Mouse (Mus musculus): ENCODE results near the gene Pcmt1.
A peak's percentile ranks its signal among the peaks of the same experiment; 100 is the strongest.

DNA sequence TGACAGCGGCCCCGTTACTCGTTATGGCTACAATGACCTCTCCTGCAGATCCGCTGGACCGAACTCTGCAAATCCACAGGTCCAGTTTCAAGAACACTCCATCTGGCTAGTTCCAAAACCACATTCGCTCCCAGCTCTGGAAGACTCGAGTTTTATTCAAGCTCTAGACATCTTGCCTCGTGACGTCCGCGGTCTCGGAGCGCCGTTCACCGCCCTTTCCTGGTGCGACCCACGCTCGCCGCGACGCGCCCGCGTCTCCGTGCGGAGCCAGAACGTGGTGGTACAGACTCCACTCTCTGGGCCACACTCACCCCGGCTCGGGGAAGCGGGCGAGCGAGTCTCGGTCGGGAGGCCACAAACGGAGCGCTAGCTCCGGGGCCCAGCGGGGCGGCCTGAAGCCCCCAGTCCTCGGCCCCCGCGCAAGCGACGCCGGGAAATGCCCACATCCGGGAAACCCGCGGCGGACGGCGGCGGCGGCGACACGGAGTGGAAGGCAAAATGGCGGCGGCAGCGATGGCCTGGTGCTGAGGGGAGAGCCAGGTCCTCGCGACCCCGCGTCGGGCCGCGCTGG, at the start of gene Pcmt1, which contains the start of gene Lats1:
- TF ChIP-seq CTCF (IDR thresholded peaks at IDR 0.05; ENCODE audit: control insufficient read depth, insufficient read depth, insufficient read length): no peak
- TF ChIP-seq USF1 (IDR thresholded peaks at IDR 0.05; ENCODE audit: low read depth): no peak
- no peak for TF ChIP-seq MYOD1 (IDR thresholded peaks at IDR 0.05; ENCODE audit: control insufficient read depth, insufficient read length, low read depth)
- TF ChIP-seq FOSL1 (IDR thresholded peaks at IDR 0.05; ENCODE audit: insufficient read depth, low read length, poor library complexity, severe bottlenecking): no peak
- TF ChIP-seq MAX (IDR thresholded peaks at IDR 0.05): peak; percentile 53
- TF ChIP-seq CEBPB (IDR thresholded peaks at IDR 0.05; ENCODE audit: low read depth): no peak
- no peak for TF ChIP-seq MYOG (IDR thresholded peaks at IDR 0.05; ENCODE audit: control insufficient read depth, extremely low read depth, insufficient read length)

Data from C2C12 (cell line).